Comparison of ENCODE assay signal across 10 mouse cellular contexts in genomic region chr10:22701485-22702315, GRCm38 (mm10). TPM values are rescaled to one million over a fixed set of nuclear protein-coding genes. Genes with fewer than 3 reads are reported as not detected.
DNase-seq lines count a peak whose midpoint lies in the region; ATAC-seq lines count a peak whose summit lies in the region.
"Had no signal": no experiment of that assay in that cellular context is flagged by ENCODE, and none has a peak within 500 bp of the region (broad histone marks: within the 10 kb centered on the region; RNA-seq: fewer than 3 reads in every experiment).

No protein-coding gene starts in this region.

- no peaks in the 10 kb centered on the region for H3K27me3 ChIP-seq in forebrain, embryonic 16.5 days (replicated peaks; ENCODE audit: control insufficient read depth, insufficient read depth, low read length)
- no peaks in the 10 kb centered on the region for H3K27me3 ChIP-seq in midbrain, embryonic 11.5 days (ENCODE audit: control insufficient read depth, insufficient read depth, low read length)
- H3K27me3 ChIP-seq in midbrain, embryonic 16.5 days (ENCODE audit: control insufficient read depth, insufficient read depth, low read depth, low read length): no peaks in the 10 kb centered on the region

- WGBS in forebrain, embryonic 16.5 days: 62% methylated on average over 12 of the region's 12 CpGs
- WGBS in midbrain, embryonic 11.5 days: 90% methylated on average over 12 of the region's 12 CpGs
- 81% methylated on average over 12 of the region's 12 CpGs for WGBS in midbrain, embryonic 16.5 days

- DNase-seq in frontal cortex, postnatal 36 days (ENCODE audit: low spot score in 2 of 2): no peak
- DNase-seq in right cerebral cortex, adult 18-20 months: peak; percentile 56
- DNase-seq in right cerebral cortex, postnatal 14 days: no peak
- peak; percentile 67 for DNase-seq in telencephalon, adult 2 months (ENCODE audit: low read depth, low spot score)
- DNase-seq in midbrain, embryonic 11.5 days (ENCODE audit: low spot score, missing footprints): no peak
- DNase-seq: gastrocnemius, postnatal 36 days; lung, postnatal 10 days had no signal

- no peaks in the 10 kb centered on the region for H3K9me3 ChIP-seq in forebrain, embryonic 16.5 days (ENCODE audit: control insufficient read depth, low read length)
- H3K9me3 ChIP-seq in midbrain, embryonic 11.5 days (ENCODE audit: control insufficient read depth, low read length): no peaks in the 10 kb centered on the region
- no peaks in the 10 kb centered on the region for H3K9me3 ChIP-seq in midbrain, embryonic 16.5 days (replicated peaks; ENCODE audit: control insufficient read depth, low read length, poor library complexity, severe bottlenecking)

- no peak overlapping the region for H3K4me2 ChIP-seq in forebrain, embryonic 16.5 days (ENCODE audit: low read length)
- H3K4me2 ChIP-seq in midbrain, embryonic 11.5 days: no peak overlapping the region
- no peak overlapping the region for H3K4me2 ChIP-seq in midbrain, embryonic 16.5 days (ENCODE audit: low read length)

- H3K36me3 ChIP-seq in forebrain, embryonic 16.5 days (ENCODE audit: control insufficient read depth, insufficient read depth): peaks cover 14% of the 10 kb centered on the region
- peaks cover 4% of the 10 kb centered on the region; the same call in 1 of the 2 replicates for H3K36me3 ChIP-seq in midbrain, embryonic 11.5 days (ENCODE audit: control insufficient read depth, insufficient read depth, low read length)
- peaks cover 7% of the 10 kb centered on the region for H3K36me3 ChIP-seq in midbrain, embryonic 16.5 days (ENCODE audit: control insufficient read depth, insufficient read depth, low read length)

- no peak overlapping the region for H3K4me3 ChIP-seq in forebrain, embryonic 16.5 days (replicated peaks; ENCODE audit: low read length)
- H3K4me3 ChIP-seq in midbrain, embryonic 11.5 days (ENCODE audit: low read depth, low read length): no peak overlapping the region
- H3K4me3 ChIP-seq in midbrain, embryonic 16.5 days (ENCODE audit: low read depth, low read length): no peak overlapping the region

- H3K9ac ChIP-seq in forebrain, embryonic 16.5 days (replicated peaks; ENCODE audit: low read depth, low read length): no peak overlapping the region
- H3K9ac ChIP-seq in midbrain, embryonic 11.5 days (ENCODE audit: low read length): no peak overlapping the region
- H3K9ac ChIP-seq in midbrain, embryonic 16.5 days (ENCODE audit: low read depth, low read length): no peak overlapping the region

- peak; percentile 56 for ATAC-seq in frontal cortex, adult (ENCODE audit: low TSS enrichment)
- peak; percentile 69 for ATAC-seq in forebrain, embryonic 16.5 days
- ATAC-seq in midbrain, embryonic 11.5 days (ENCODE audit: low FRiP score): no peak
- no peak for ATAC-seq in midbrain, embryonic 16.5 days

- H3K4me1 ChIP-seq in forebrain, embryonic 16.5 days (replicated peaks; ENCODE audit: control insufficient read depth, insufficient read depth, low read length): peaks cover 17% of the 10 kb centered on the region
- no peaks in the 10 kb centered on the region for H3K4me1 ChIP-seq in midbrain, embryonic 11.5 days (ENCODE audit: control insufficient read depth, insufficient read depth, low read length)
- H3K4me1 ChIP-seq in midbrain, embryonic 16.5 days (ENCODE audit: control insufficient read depth, insufficient read depth, low read length): no peaks in the 10 kb centered on the region

- H3K27ac ChIP-seq in forebrain, embryonic 16.5 days (ENCODE audit: low read length): peak overlapping the region; percentile 72
- no peak overlapping the region for H3K27ac ChIP-seq in midbrain, embryonic 11.5 days (ENCODE audit: low read depth, low read length)
- no peak overlapping the region for H3K27ac ChIP-seq in midbrain, embryonic 16.5 days (ENCODE audit: low read length)

RNA-seq across cellular contexts. Expression of gene Tbpl1, which starts 30.0 kb away (rescaled TPM):
- polyA plus RNA-seq in forebrain, embryonic 16.5 days (2015; fragmentation: Nextera tagmentation; extraction: Ambion mirVana): 110 and 114 TPM in 2 replicates
- polyA plus RNA-seq in midbrain, embryonic 11.5 days (2014; fragmentation: Nextera tagmentation; extraction: Ambion mirVana): 131 and 138 TPM in 2 replicates
- polyA plus RNA-seq in midbrain, embryonic 16.5 days (2015; fragmentation: Nextera tagmentation; extraction: Ambion mirVana): 88.8 and 99.7 TPM in 2 replicates

RNA-seq across cellular contexts. Expression of gene Slc2a12, which starts 56.9 kb away (rescaled TPM):
- 4.2 and 5.0 TPM in 2 replicates for polyA plus RNA-seq in forebrain, embryonic 16.5 days (2015; fragmentation: Nextera tagmentation; extraction: Ambion mirVana)
- polyA plus RNA-seq in midbrain, embryonic 11.5 days (2014; fragmentation: Nextera tagmentation; extraction: Ambion mirVana): 3.2 and 4.2 TPM in 2 replicates
- polyA plus RNA-seq in midbrain, embryonic 16.5 days (2015; fragmentation: Nextera tagmentation; extraction: Ambion mirVana): 4.7 and 5.3 TPM in 2 replicates

Comparison
In these comparisons a context has a peak if more than half of its experiments do, and no peak if none do; other contexts are left out.
1. DNase-seq: peak in right cerebral cortex, adult 18-20 months (single experiment) and telencephalon, adult 2 months (single experiment); none in frontal cortex, postnatal 36 days (0 of 2), right cerebral cortex, postnatal 14 days (single experiment) and midbrain, embryonic 11.5 days (single experiment).
2. ATAC-seq: peak in frontal cortex, adult (single experiment) and forebrain, embryonic 16.5 days (single experiment); none in midbrain, embryonic 11.5 days (single experiment) and midbrain, embryonic 16.5 days (single experiment).